Mouse (Mus musculus): ENCODE results near the gene Arhgef15.

GRCm38 (mm10) chr11:68946001-68946400, 11.3 kb downstream of the Arhgef15 start:
- TF ChIP-seq CTCF (IDR thresholded peaks at IDR 0.05; ENCODE audit: borderline replicate concordance, control insufficient read depth, extremely low read depth, insufficient read depth, low read length, poor library complexity) (no peak), POLR2A (IDR thresholded peaks at IDR 0.05; ENCODE audit: control insufficient read depth, extremely low read depth, insufficient read depth, low read length, poor library complexity) (no peak)

All from thymus, adult 2 months (tissue).